Mouse (Mus musculus) sigmoid colon, adult 10 weeks (tissue): ENCODE results near the gene Pianp. TPM values are rescaled to one million over a fixed set of nuclear protein-coding genes. Genes with fewer than 3 reads are reported as not detected.

Experiments used
- polyA plus RNA-seq: library from polyadenylated mRNA; stranded (reverse); fragments of 350-450 nt; fragmentation: Illumina TruSeq; extraction: RNeasy Lipid Tissue Mini Kit (QIAGEN cat#74804); gene quantifications from one replicate; pipeline ENCODE4 v1.2.3, GENCODE M21; 2014; ENCODE audit warnings: low read depth, low replicate concordance

Gene Pianp
- polyA plus RNA-seq: not detected

GRCm38 (mm10) chr6:124996551-124997501, at the start of gene Pianp:
Gene Pianp (plus strand): TSS chr6:124996694.

GRCm38 (mm10) chr6:124965088-124965719, 31.3 kb upstream of the Pianp start, which contains the start of gene Cops7a:
Gene Cops7a (minus strand): TSS chr6:124965538.

GRCm38 (mm10) chr6:125009129-125009180, 12.5 kb downstream of the Pianp start, which contains the start of gene Zfp384:
Gene Zfp384 (plus strand): TSS chr6:125009145.

GRCm38 (mm10) chr6:125039533-125040153, 43.1 kb downstream of the Pianp start, which contains the start of gene Ing4:
Gene Ing4 (plus strand): TSS chr6:125039760.

GRCm38 (mm10) chr6:125049678-125050077, 53.2 kb downstream of the Pianp start, which contains the start of gene Acrbp:
Gene Acrbp (plus strand): TSS chr6:125049689.

Other genes starting within 250 kb of the Pianp start
- gene Gm45234, start 240.7 kb upstream of the Pianp start, polyA plus RNA-seq: not detected
- 0.63 TPM for gene Atn1, start 240.2 kb upstream of the Pianp start, polyA plus RNA-seq
- gene Eno2, start 227.0 kb upstream of the Pianp start, polyA plus RNA-seq: 1.9 TPM
- 0.32 TPM for gene Lrrc23, start 217.0 kb upstream of the Pianp start, polyA plus RNA-seq
- gene Spsb2, start 188.0 kb upstream of the Pianp start, polyA plus RNA-seq: not detected
- 30.7 TPM for gene Tpi1, start 182.4 kb upstream of the Pianp start, polyA plus RNA-seq
- 25.3 TPM for gene Usp5, start 167.2 kb upstream of the Pianp start, polyA plus RNA-seq
- 3.8 TPM for gene Cdca3, start 167.1 kb upstream of the Pianp start, polyA plus RNA-seq
- gene Gnb3, start 156.4 kb upstream of the Pianp start, polyA plus RNA-seq: not detected
- gene P3h3, start 138.9 kb upstream of the Pianp start, polyA plus RNA-seq: 0.60 TPM
- not detected for gene Gpr162, start 132.7 kb upstream of the Pianp start, polyA plus RNA-seq
- gene Cd4, start 108.5 kb upstream of the Pianp start, polyA plus RNA-seq: 2.6 TPM
- gene Lag3, start 85.0 kb upstream of the Pianp start, polyA plus RNA-seq: not detected
- 183 TPM for gene Ptms, start 76.6 kb upstream of the Pianp start, polyA plus RNA-seq
- gene Mlf2, start 65.3 kb upstream of the Pianp start, polyA plus RNA-seq: 11.7 TPM
- 26.0 TPM for gene Cops7a, start 31.2 kb upstream of the Pianp start, polyA plus RNA-seq
- gene Zfp384, start 12.5 kb downstream of the Pianp start, polyA plus RNA-seq: 20.3 TPM
- gene Ing4, start 43.1 kb downstream of the Pianp start, polyA plus RNA-seq: 25.3 TPM
- gene Acrbp, start 53.0 kb downstream of the Pianp start, polyA plus RNA-seq: 3.6 TPM
- 3.2 TPM for gene Lpar5, start 71.2 kb downstream of the Pianp start, polyA plus RNA-seq
- 61.0 TPM for gene Chd4, start 99.3 kb downstream of the Pianp start, polyA plus RNA-seq
- 1.4 TPM for gene Nop2, start 135.2 kb downstream of the Pianp start, polyA plus RNA-seq
- gene Iffo1, start 148.5 kb downstream of the Pianp start, polyA plus RNA-seq: 1.6 TPM
- gene Gapdh, start 169.8 kb downstream of the Pianp start, polyA plus RNA-seq: 73.5 TPM
- 5.5 TPM for gene Ncapd2, start 195.0 kb downstream of the Pianp start, polyA plus RNA-seq
- gene Mrpl51, start 195.1 kb downstream of the Pianp start, polyA plus RNA-seq: 111 TPM
- 16.1 TPM for gene Vamp1, start 218.9 kb downstream of the Pianp start, polyA plus RNA-seq
- 9.3 TPM for gene Tapbpl, start 235.2 kb downstream of the Pianp start, polyA plus RNA-seq
- not detected for gene Cd27, start 240.3 kb downstream of the Pianp start, polyA plus RNA-seq